Mouse (Mus musculus) lung, postnatal 0 days (tissue): Measurements from ENCODE around the gene Fuz.

Experiments used
- CTCF ChIP-seq: IDR thresholded peaks from 2 replicates; pipeline ENCODE4 v1.5.1; 2016; ENCODE audit warnings: antibody characterized with exemption, mild to moderate bottlenecking
- EP300 ChIP-seq: IDR thresholded peaks from 2 replicates; pipeline ENCODE4 v1.6.1; 2016; ENCODE audit warnings: antibody characterized with exemption, mild to moderate bottlenecking, control low read depth

GRCm38 (mm10) chr7:44928570-44928969 is 32.7 kb downstream of the Fuz start:
- TF ChIP-seq CTCF (no peak), EP300 (no peak)
